Mouse (Mus musculus) neutrophil, adult 5-6 weeks (primary cell): ENCODE data around the gene Gm45521. TPM values are rescaled to one million over a fixed set of nuclear protein-coding genes. Genes with fewer than 3 reads are reported as not detected.

ENCODE experiments used
- ATAC-seq: fragments of 151-379, 151-347 bp; 2 replicates; pipeline ENCODE4 v1.8.0; 2017; ENCODE audit warnings: mild to moderate bottlenecking, moderate TSS enrichment; ENCODE audit not compliant: insufficient number of reproducible peaks, poor library complexity, low FRiP score, severe bottlenecking; ENCODE audit errors: extremely low read depth
- total RNA-seq: library from RNA; stranded (forward); fragments of 200-1000 nt; gene quantifications from 2 replicates; pipeline ENCODE4 v1.2.3, GENCODE M21; 2017

Gm45521 gene
- total RNA-seq: not detected in 2 replicates

DNA sequence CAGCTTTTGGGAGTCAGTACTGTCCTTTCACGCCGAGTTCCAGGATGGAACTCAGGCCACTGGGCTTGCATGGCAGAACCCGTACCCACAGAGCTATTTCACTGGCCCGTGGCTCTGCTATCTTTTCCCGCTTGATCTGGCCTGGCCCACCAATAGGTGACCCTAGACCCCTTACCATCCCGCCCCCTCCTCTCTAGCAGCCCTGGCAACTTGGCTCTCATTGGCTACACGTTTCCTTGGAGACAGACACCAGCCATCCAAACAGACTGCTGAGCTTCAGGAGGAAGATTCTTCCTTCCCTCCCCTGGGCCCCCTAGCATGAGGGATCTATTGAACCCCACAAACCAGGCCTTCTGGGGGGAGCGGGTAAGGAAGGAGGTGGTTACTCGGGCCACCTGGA is at the start of gene Gm45521:
Gm45521 (plus strand) TSS at position 240 of the 400 bp plus-strand sequence.
- no peak for ATAC-seq

DNA sequence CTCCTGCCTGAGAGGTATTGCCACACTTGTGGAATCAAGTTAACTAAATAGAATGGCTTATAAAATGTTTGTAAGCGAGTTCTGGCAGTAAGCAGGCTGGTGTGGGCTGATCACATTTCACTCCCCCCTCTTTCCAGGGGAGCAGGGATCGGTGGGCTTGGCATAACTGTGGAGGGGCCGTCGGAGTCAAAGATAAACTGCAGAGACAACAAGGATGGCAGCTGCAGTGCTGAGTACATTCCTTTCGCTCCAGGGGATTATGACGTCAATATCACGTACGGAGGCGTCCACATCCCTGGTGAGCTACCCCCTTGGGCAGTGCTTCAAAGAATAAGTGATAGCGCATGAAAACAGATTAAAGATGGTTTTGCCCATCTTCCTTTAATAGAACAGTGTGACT is 47.6 kb upstream of the Gm45521 start:
- no peak for ATAC-seq

DNA sequence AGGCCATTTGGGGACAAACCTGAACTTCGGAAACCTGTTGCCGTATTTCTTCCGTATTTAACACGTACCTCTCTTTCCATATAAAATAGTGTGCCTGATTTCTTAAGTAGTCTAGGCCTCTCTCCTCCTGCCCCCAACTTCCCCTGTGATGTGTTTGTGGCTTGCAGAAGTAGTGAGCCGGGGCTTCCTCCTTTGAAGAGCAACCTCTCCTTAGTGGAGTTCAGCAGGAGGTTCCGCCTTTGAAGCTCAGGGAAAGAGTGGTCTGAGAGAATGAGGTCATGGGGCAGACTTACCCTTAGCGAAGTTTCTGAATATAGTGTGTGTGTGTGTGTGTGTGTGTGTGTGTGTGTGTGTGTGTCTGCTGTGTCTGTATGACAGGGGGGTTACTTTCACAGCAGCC is 43.2 kb upstream of the Gm45521 start:
- peak; percentile 90 for ATAC-seq

DNA sequence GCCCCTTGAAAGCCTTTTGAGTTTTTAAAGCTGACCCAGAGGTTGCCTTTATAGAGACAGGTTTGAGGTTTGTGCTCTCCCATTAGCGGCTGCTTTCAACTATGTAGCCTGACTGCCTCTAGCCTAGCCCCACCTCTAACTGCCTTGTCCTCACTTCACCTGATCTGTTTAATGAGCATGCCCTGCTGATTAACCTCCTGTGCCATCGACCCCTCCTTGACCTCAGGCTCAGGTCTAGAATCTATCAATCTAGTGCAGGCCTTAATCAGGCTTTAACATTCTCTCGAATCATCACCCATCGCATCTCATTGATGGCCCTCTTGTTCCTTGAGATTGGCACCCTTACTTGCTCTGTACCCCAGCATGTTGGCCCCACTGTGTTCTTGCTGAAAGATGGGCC is 42.6 kb upstream of the Gm45521 start:
- ATAC-seq: no peak

DNA sequence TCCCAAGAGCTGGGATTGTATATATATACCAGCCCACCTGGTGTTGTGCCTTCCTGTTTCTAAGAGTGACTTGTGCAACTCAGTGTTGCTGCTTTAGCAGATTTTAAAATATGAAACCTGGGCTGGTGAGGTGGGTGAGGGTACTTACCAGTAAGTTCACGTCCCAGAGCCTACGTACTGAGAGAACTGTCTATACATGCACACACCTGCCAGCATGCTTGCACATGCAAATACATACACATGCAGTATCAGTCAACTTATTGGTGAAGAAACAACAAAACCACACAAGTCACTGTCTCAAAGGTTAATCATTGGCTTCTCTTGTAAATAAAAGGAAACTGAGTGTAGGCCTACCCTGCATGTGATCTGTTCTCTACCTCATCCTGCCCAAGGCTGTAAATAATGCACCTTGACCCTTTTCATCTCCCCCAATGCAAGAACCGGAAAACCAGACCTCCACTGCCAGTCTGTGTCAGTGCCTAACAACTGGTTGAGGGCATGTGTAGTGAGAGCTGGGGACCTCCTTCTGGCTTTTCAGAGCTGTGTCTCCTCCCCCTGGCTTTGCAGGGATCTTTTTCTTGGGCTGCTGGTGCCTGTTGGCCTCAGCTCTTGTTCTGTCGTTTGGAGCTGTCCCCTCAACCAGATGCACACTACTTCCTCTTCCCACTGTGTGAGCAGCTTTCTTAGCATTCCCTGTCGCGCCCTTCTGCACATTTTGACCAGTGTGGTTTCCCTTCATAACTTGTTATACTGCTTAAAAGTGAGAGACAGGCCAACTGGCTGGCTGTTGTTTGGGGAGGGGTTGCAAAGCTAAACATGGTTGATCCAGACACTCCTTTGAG is 38.7 kb upstream of the Gm45521 start:
- ATAC-seq: no peak

DNA sequence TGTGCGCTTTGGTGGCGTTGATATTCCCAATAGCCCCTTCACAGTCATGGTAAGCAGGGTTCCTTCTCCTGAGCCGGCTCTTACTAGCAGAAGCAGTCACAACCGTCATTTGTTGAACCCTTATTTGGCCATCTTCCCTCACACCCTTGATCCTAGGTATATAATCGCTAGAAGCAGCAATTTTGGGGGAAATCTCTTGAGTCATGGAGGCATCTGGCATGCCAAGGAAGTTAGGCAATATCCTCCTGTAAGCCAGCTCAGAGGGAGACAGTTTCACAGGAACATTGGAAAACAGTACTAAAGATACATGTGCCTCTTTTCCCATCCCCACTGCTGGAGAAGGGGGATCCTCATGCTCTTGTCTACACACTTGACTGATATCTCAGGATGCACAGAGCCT is 37.8 kb upstream of the Gm45521 start:
- ATAC-seq: no peak

DNA sequence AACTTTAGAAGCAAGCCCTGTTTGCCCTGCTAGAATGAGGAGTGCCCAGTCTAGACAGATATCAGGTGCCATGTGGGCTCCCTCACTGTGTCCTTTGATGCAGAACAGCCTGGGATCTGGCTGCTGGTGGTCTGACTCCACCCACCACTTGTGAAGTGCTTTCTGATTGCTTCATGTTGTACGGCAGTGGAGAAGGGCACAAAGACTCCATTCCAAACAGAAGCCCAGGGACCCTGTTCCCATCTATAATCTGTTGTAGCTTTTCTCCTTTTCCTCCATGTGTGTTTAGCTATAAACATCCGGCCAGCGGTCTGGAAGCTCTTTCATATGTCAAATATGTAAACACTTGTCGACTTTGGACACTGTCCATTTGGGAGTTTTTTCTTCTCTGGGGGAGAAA is 37.2 kb upstream of the Gm45521 start:
- no peak for ATAC-seq

DNA sequence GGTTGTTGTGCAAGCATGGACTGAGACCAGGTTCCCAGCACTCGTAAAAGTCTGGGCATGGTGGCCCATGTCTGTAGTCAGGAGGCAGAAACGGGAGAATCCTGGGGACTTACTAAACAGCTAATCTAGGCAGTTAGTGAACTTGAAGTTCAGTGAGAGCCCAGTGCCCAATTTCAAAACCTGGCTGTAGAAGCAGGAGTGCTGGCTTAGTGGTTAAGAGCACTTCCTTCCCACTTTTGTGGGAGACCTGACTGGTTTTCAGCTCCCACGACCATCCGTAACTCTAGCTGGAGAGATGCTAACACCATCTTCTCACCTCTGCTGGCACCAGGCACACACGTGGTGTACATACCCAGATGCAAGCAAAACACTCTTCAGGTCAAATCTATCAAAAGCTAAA is 35.6 kb upstream of the Gm45521 start:
- ATAC-seq: no peak

DNA sequence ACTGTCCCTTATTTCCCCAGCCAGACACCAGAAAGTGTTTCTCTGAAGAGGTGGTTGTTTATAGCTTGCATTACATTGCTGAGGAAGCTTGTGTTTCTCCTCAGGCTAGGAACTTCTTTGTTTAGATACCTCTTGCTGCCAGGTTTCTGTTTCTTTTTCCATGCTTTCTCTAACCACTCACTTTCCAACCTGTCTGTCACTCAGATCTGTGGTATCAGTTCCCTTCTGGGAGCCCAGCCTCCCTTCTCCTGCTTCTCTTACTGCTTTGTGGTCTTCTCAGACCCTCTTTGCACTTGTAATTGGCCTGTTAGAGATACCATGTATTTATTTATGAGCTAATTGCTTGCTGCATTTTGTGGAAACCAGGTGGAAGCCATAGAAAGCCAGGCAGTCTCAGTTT is 33.5 kb upstream of the Gm45521 start:
- no peak for ATAC-seq

DNA sequence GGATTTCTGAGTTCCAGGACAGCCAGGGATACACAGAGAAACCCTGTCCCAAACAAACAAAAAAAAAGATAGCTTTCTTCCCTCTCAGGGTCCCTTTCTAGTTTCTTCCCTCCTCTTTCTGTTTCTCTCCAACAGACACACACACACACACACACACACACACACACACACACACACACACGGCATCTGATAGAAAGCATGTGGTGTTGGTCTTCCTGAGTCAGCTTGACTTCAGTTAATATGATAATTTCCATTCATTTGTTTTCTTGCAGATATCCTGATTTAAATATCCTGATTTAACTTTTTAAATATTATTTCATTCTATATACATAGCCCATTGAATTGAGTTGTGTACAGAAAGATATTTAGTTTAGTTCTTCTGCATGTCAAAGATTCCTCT is 28.7 kb upstream of the Gm45521 start:
- no peak for ATAC-seq

DNA sequence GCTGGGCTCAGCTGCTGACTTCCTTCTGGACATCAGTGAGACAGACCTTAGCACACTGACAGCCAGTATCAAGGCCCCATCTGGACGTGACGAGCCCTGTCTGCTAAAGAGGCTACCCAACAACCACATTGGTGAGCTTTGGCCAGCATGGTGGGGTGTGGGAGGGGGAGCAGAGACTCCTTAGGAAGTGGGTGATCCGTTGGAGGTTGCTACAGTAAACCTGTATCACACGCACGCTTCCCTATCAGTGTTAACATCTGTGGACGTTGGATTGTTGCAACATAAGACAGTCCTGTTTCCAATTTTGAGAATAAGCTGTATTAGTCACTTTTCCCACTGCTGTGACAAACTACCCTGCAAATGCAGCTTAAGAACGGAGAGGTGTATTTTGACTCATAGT is 28.1 kb upstream of the Gm45521 start:
- ATAC-seq: no peak

DNA sequence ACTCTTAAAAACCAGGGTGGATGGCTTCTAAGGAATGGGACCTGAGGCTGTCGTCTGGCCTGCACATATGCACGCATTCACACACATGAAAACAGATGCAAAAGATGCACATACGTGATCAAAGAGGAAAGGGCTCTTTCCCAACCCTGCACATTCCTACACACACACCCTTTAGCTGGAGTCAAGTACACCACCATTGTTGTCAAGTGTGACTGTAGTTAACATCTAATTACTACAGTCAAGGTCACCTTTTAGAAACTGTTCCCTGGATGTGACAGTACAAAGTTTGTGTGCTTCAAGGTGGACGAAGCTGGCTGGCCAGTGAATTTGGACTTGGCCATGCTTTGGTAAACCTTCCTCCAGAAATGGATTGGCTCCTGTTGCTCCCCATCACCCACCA is 24.9 kb upstream of the Gm45521 start:
- ATAC-seq: no peak

DNA sequence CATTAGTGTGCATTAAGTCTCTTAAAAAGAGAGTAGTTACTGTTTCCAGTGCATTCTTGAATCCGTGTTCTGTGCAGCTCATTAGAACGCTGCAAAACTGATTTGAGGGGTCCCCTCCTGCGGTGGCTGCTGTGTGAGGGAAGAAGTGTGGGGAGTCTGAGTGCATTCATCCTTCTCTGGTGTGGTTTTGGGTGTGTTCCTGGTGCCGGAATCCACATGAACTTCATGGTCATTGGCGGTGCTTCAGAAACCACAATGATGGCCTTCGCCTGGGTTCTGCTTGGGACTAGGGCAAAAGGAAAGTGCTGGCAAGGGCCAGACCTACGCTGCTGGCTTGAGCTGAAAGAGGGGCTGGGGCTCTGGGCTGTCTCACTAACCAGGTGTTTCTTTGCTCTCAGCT is 22.9 kb upstream of the Gm45521 start:
- ATAC-seq: no peak

DNA sequence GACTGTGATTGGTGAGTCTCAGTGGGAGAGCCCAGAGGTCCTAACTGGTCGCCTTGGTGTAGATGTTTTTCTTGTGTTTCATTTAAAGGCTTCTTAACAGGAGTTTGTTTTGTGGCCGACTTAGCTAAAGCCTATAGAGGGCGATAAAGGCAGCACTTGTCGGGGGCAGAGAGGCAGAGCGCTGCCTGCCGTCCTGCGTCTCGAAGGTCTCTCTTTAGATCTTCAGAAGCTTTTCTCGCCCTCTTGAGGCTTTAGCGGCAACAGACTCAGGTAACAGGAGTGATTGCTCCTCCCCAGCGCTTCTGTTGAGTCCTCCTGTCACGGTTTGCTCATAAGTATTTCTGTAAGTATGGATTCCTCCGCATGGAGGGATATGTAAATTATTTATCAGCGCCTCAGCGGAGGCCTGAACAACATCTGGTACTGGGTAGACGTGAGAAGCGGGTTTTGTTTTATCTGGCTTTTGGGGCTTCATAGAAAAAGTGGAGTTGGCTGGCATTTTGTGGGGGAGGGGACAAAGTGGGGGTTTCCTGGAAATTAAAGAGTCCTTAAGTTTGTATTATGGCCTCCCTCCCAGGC is 19.9 kb upstream of the Gm45521 start:
- ATAC-seq: no peak

DNA sequence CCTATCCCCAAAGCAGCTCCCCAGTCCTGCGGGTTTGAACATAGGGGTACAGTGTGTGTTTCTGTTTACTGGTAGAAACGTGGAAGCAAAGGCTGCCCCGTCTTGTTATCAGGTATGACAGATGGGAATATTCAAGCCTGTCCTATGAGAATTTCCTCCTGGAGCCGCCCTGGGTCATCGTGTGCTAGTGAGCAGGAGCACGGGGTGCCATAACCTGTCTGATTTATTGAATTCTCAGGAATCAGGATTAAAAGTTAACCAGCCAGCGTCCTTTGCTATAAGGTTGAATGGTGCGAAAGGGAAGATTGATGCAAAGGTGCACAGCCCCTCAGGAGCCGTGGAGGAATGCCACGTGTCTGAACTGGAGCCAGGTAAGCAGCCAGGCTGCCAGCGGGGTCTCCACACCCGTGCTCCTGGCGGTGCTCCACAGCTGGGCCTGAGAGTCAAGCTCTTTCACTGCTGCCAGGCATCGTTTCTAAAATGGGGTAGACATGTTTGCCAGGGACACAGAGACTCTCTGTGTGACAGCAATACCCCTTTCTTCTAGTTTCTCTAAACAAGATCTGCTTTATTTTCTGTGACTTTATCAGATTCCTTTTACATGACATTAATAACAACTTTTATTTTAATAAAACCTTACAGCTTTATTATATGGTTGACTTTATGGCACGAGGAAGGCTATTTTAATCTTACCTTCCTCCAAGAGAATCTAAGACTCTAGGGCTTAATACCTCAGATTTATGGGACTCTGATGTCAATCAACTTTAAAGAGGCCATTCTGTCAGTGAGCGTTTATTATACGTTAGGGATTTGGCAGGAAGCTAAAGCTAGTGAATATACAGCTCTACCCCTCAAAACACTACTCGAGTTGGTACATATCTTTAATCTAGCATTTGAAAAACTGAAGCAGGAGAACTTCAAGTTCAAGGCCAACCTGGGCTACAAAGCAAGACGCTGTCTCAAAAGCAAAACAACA is 18.0 kb upstream of the Gm45521 start:
- ATAC-seq: no peak

DNA sequence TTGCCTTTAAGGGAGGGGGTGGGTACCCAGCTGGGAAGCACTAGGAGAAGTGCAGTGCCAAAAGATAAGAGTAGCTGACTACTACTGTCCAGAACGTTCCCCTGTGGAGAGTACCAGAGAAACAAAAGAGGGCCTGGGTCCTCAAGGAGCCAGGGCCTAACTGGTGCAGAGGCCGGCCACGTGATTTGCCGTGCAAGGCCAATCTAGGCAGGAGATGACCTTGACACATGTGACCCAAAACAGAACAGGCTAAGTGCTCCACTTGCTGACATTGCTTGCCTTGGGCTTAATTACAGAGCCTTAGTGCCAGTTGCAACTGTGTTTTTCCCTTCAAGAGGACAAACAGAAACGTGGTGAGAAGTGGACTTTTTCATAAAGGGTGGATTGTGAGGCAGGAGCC is 15.7 kb upstream of the Gm45521 start:
- no peak for ATAC-seq

DNA sequence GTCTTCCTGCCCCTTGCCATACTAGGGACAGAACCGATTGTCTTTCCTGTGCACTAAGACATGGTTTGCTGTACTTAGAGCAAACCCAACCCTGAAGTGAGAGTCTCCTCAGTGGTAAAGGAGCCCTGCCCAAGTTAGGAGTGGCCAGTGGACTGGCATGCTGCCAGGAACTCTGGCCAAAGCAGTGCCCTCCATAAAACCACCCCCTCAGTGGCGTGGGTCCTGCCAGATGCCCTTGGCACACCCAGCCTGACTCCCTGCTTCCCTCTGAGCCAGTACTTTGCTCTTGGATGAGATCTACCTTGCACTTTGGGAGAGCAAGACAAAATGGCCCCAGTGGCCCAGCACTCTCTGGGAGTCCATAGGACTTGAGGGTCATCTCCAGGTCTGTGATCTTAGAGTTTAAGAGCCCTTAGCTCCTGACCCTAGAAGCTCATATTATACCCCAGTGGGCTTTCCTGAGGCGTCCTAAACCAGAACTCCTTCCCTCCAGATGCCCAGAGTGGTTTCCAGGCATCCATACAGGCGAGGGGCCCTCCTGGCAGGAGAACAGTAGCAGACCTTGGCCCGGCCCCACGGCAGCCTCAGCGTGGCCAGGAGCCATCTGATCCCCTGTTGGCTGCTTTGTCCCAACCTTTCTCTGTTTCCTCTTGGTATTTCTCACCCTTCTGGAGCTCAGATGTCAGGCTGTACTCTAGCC is 13.8 kb upstream of the Gm45521 start:
- ATAC-seq: no peak

DNA sequence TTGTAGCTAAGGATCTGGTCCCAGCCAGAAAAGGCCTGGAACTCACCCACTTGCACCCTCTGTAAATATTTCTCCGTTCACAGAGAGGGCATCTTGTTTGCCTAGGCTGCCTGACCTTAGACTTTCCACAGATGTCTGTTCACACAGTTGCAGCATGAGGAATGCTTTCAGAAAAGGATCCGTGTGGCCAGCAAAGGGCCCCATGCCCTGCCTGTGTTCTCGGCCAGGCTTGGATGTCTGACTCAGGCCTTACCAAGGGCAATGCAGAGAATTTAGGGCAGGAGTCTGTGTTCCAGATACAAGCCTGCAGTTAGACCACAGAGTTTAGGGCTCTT is 13.3 kb upstream of the Gm45521 start:
- ATAC-seq: no peak

DNA sequence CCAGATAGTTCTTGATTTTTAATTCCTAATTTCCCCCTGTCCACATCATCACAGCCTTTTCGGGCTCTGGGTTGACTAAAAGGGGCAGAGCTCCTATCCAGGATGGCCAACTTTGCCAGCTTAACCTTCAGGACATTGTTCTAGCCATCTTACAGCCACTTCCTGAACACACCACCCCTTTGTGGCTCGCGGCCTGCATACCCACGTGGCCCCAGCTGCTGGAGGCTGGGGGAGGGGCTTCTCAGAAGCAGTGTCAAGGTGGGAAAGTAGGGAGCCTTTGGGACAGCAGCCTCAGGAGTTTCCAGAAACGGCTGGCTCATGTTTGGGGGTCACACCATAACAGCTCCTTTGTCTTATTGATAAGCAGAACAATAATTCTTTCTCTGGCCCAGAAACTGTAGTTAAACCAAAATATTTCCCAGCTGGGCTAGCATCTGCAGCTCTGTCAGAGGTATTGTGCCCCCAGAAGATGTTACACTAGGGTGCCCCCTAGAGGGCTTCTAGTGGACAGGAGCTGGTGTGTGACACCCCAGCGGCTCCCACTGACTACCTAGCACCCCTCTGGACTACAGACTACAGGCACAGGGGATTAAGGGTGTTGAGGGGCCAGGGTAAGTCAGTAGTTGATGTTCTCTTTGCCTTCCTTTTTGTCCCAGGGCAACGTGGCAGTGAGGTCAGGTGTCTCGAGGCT is 12.6 kb upstream of the Gm45521 start:
- 0 out of 2 replicates have a peak, but pooled peaks have one; percentile 22 for ATAC-seq
